Mouse (Mus musculus) embryonic fibroblast, embryonic 13.5 days (primary cell): ENCODE measurements at regions not wholly inside any gene's neighbourhood (a gene's known extent, or its start where the extent isn't known, plus 50 kb on each side); places are given as distances from the start of the nearest gene placed in this dataset.

Experiments
- H3K27ac ChIP-seq: 2 replicates; pipeline ENCODE4 v1.5.1; 2012; ENCODE audit warnings: low read length, control low read depth, inconsistent platforms; ENCODE audit not compliant: insufficient read depth
- H3K4me1 ChIP-seq: 2 replicates; pipeline ENCODE4 v1.6.1; 2011; ENCODE audit warnings: low read length; ENCODE audit not compliant: control insufficient read depth, insufficient read depth
- H3K4me3 ChIP-seq: 2 replicates; pipeline ENCODE4 v1.5.1; 2011; ENCODE audit warnings: mild to moderate bottlenecking, control low read depth, low read length; ENCODE audit not compliant: insufficient read depth
- CTCF ChIP-seq: IDR thresholded peaks from 2 replicates; pipeline ENCODE4 v1.5.1; 2011; ENCODE audit warnings: mild to moderate bottlenecking, control low read depth, low read length, moderate library complexity, borderline replicate concordance; ENCODE audit not compliant: insufficient read depth
- POLR2A ChIP-seq: IDR thresholded peaks from 2 replicates; pipeline ENCODE4 v1.6.1; 2011; ENCODE audit warnings: low read depth, mild to moderate bottlenecking, control low read depth, low read length, moderate library complexity

DNA sequence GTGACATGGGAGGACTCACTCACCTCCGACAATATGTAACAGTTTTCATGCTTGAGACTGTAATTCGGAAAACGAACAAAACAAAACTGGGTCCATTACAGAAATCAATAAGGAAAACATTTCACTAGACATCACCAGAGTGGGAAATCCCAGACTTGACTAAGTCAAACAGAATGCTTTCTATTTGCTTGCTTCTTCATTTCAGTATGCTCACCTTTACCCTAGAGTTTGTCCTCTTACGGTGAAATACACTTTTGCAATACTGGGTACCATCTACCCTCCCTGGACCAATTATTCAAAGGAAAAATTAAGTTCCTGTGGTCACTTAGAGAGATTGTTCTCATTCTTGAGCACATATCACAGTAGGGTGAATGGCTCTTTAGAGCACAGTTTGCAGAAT is 613.4 kb upstream of the 4930412O13Rik start:
- Histone ChIP-seq H3K27ac (no peak overlapping the region), H3K4me1 (no peaks in the 10 kb centered on the region), H3K4me3 (no peak overlapping the region)
- TF ChIP-seq CTCF: no peak
- TF ChIP-seq POLR2A: no peak

- TF ChIP-seq POLR2A (no peak), CTCF (no peak)
- no peak overlapping the region for H3K4me3 ChIP-seq
- no peak overlapping the region for H3K27ac ChIP-seq
- H3K4me1 ChIP-seq: no peaks in the 10 kb centered on the region
Observed at GRCm38 (mm10) chr2:9283441-9283840, 597.6 kb upstream of the 4930412O13Rik start.

DNA sequence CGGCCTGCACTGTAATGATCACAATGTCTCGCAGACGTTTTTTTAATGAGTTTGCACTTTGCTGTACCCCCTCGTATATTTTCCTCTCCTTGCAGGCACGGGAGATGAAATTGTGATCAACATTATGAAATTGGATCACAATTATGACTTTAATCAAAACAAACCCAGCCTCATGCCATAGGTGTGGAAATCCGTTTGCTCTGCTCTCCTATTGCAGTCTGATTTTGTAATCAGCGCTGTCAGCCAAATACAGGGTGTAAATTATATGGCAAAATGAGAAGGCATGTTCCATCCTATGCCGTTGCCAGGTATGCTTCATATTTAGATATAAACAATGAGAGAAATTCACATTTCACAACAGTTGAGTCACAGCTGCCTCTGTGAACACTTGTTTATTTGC is 595.3 kb upstream of the 4930412O13Rik start:
- TF ChIP-seq POLR2A (no peak), CTCF (no peak)
- Histone ChIP-seq H3K27ac (no peak overlapping the region), H3K4me3 (no peak overlapping the region), H3K4me1 (no peaks in the 10 kb centered on the region)

DNA sequence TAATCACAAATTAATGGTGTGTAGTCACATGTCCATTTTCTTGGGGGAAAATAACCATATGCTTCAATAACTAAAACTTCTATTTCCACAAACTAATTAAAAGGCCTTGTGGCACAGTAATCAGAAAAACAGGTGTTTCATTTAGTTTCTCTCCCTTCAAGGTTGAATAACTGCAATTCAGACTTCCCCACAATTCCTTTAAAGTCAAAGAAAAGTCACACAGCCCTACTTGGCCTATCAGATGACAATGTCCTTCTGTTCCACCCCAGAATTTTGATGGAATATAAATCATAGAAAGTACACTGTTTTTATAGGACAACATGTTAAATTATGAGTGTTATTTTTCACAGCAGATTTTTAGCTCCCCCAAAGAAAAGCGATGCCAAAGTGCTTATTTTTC is 594.0 kb upstream of the 4930412O13Rik start:
- Histone ChIP-seq H3K4me3 (no peak overlapping the region), H3K27ac (no peak overlapping the region), H3K4me1 (no peaks in the 10 kb centered on the region)
- TF ChIP-seq POLR2A: no peak
- TF ChIP-seq CTCF: no peak

- H3K4me1 ChIP-seq: no peaks in the 10 kb centered on the region
- TF ChIP-seq CTCF: no peak
- no peak overlapping the region for H3K4me3 ChIP-seq
- H3K27ac ChIP-seq: no peak overlapping the region
Observed at GRCm38 (mm10) chr2:9287623-9288022, 593.4 kb upstream of the 4930412O13Rik start.

GRCm38 (mm10) chr2:9331630-9332352 is 549.3 kb upstream of the 4930412O13Rik start:
- Histone ChIP-seq H3K4me3 (no peak overlapping the region), H3K27ac (no peak overlapping the region), H3K4me1 (no peaks in the 10 kb centered on the region)
- TF ChIP-seq CTCF: no peak
- no peak for TF ChIP-seq POLR2A

DNA sequence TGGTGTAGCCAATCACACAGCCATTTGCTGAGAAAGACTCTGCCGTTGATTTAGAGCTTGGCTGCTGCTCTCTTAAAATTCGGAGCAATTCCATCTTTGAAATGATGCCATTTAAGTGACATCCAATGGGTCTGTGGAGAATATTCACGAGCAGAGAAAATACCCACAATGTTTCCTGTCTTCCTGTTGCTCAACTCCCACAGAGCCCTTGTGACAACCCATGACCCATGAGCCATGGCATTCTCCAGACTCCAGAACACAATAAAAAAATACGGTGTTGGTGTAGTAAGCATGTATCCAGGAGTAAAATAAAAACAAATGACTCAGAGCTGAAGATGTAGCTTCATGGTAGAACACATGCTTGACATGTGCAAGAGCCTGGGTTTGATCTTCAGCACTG is 532.1 kb upstream of the 4930412O13Rik start:
- Histone ChIP-seq H3K4me1 (no peaks in the 10 kb centered on the region), H3K27ac (no peak overlapping the region), H3K4me3 (no peak overlapping the region)
- TF ChIP-seq CTCF: no peak
- TF ChIP-seq POLR2A: no peak

DNA sequence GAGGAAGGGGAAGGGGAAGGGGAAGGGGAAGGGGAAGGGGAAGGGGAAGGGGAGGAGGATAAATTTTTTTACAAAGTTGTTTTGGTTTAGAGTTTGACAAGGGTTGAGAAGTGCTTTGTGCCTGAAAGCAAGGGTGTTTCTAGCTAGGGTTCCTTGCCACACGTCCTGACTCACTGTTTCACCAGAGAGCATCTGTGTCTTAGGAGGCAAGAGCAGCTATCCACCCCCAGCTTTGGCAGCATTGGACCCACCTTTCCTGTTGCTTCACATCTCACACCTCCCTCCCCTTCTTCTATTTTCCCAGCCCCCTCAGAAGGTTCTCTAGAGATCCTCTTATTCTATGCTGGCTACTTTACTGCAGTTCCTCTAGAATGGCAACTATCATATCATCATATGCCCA is 531.1 kb upstream of the 4930412O13Rik start:
- no peak for TF ChIP-seq POLR2A
- no peak for TF ChIP-seq CTCF
- Histone ChIP-seq H3K27ac (no peak overlapping the region), H3K4me3 (no peak overlapping the region), H3K4me1 (no peaks in the 10 kb centered on the region)

DNA sequence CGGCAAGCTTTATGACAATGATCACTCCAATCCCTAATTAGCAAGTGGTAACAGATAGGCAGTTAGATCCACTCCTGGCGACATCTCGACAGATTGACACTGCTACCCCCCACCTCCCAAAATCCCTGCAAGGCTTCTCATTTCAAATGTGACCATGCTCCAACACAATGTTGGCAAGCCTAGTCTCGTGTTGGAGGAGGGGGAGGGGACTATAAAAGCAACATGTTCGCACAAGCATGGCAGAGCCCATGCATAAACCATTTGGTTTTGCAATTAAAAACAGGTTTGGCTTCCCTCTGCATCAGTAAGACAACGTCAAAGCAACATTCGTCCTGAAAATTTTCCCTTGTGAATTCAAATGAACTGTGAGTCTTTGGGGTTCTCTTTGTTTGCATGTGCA is 528.9 kb upstream of the 4930412O13Rik start:
- no peak overlapping the region for H3K27ac ChIP-seq
- TF ChIP-seq CTCF (no peak), POLR2A (no peak)
- no peak overlapping the region for H3K4me3 ChIP-seq
- H3K4me1 ChIP-seq: no peaks in the 10 kb centered on the region

DNA sequence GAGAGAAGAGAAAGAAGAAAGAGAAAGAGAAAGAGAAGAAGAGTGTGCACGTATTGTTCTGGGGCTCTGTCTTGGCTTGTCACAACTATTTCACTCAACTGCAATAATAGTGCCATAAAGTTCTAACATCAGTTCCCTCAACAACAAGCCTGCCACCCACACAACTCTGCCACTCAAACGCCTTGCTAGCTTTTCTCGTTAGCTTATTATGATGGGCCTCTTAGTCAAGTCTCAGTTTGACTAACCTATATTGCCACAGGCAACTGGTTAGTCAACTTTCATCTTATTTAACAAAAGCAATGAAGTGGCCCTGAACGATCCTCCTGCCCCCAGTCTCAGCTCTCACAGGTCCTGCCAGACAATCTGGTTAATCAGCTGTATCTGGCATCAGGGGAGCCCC is 521.0 kb upstream of the 4930412O13Rik start:
- Histone ChIP-seq H3K27ac (no peak overlapping the region), H3K4me3 (no peak overlapping the region), H3K4me1 (no peaks in the 10 kb centered on the region)
- no peak for TF ChIP-seq POLR2A
- TF ChIP-seq CTCF: no peak
